Mouse (Mus musculus) limb, embryonic 10.5 days (tissue): ENCODE results near the gene Dpep3. TPM values are rescaled to one million over a fixed set of nuclear protein-coding genes. Genes with fewer than 3 reads are reported as not detected.
"Not testable (repeated sequence)": the region's sequence is repeated elsewhere in the genome, so short reads cannot be mapped to it uniquely, and the experiment has no call there.

ENCODE experiments used
- DNase-seq: peaks from one replicate; pipeline ENCODE4 v3.0.0-alpha.2; 2017; ENCODE audit warnings: low spot score
- H3K27ac ChIP-seq: fragments of 300-500 bp; sonication (generic); 2 replicates; pipeline ENCODE4 v1.5.1; 2016; ENCODE audit warnings: mild to moderate bottlenecking
- H3K27me3 ChIP-seq: fragments of 300-500 bp; sonication (generic); 2 replicates; pipeline ENCODE4 v1.6.1; 2016; ENCODE audit warnings: low read depth, mild to moderate bottlenecking; ENCODE audit not compliant: poor library complexity, severe bottlenecking
- H3K36me3 ChIP-seq: fragments of 300-500 bp; sonication (generic); 2 replicates; pipeline ENCODE4 v1.6.1; 2016; ENCODE audit warnings: mild to moderate bottlenecking, moderate library complexity
- H3K4me1 ChIP-seq: fragments of 300-500 bp; sonication (generic); 2 replicates; pipeline ENCODE4 v1.6.1; 2016
- H3K4me3 ChIP-seq: fragments of 300-500 bp; sonication (generic); 2 replicates; pipeline ENCODE4 v1.5.1; 2016; ENCODE audit warnings: mild to moderate bottlenecking, moderate library complexity
- H3K9me3 ChIP-seq: fragments of 300-500 bp; sonication (generic); replicated peaks from 2 replicates; pipeline ENCODE4 v1.6.1; 2016; ENCODE audit warnings: mild to moderate bottlenecking
- WGBS: fragments of 180-500 bp; shearing (Covaris S2); methylation state at CpG from one replicate; pipeline ENCODE4 v1.1.7; 2016; 5-methylcytosine and 5-hydroxymethylcytosine counted together
- polyA plus RNA-seq: library from polyadenylated mRNA; unstranded; fragments of >200 nt; fragmentation: Nextera tagmentation; extraction: Ambion mirVana; gene quantifications from 2 replicates; pipeline ENCODE4 v1.2.1, GENCODE M21; 2016

Gene Dpep3
- not detected in 2 replicates for polyA plus RNA-seq

DNA sequence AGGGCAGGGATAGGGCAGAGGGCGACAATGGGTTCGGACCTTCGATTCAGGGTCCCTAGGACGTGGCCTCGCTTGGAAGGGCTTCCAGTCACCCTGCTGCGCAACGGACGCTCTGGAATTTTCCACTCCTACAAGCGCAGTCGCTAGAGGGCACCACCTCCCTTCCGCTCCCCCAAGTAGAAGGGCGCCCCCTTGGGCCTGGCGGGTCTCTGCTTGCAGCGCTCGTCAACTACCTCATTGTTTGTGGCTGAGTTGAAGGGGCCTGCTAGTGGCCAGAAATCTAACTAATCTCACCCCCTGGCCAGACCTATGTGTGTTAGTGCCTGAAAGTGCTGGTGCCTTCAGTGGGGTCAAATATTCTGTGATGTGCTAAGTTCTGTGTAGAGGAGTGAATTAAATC, at the start of gene Dpep3:
Gene Dpep3 (minus strand): TSS at position 105 of the 400 bp plus-strand sequence.
- Histone ChIP-seq H3K9me3 (no peaks in the 10 kb centered on the region; the same call in 1 of the 2 replicates), H3K27me3 (no peaks in the 10 kb centered on the region), H3K4me3 (no peak within 1 kb of the TSS), H3K4me1 (no peaks in the 10 kb centered on the region), H3K36me3 (no peaks in the 10 kb centered on the region), H3K27ac (no peak within 1 kb of the TSS)
- WGBS: 91% methylated on average over 15 of the region's 15 CpGs
- no peak for DNase-seq

DNA sequence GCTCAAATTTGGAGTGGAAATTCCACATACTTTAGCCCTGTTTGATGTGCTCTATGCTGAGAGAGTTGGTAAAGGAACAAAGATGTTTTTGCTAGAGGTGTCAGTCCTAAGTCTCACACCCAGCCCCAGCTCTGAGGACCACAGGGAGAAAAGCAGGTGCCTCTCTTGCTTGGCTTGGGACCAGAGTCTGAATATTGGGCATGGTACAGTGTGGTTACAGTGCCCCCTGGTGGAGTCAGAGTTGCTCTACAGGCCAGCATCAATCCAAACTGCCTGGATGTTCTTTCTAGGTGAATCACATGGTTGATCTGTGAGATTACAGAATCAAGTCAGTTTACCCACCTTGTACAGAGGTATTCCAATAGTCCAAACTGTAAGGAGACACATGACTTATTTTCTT, 43.3 kb upstream of the Dpep3 start:
- H3K4me3 ChIP-seq: no peak overlapping the region
- H3K9me3 ChIP-seq: no peaks in the 10 kb centered on the region
- H3K4me1 ChIP-seq: no peaks in the 10 kb centered on the region
- peaks cover 47% of the 10 kb centered on the region for H3K36me3 ChIP-seq
- H3K27ac ChIP-seq: no peak overlapping the region
- peak; percentile 81 for DNase-seq
- no peaks in the 10 kb centered on the region for H3K27me3 ChIP-seq

DNA sequence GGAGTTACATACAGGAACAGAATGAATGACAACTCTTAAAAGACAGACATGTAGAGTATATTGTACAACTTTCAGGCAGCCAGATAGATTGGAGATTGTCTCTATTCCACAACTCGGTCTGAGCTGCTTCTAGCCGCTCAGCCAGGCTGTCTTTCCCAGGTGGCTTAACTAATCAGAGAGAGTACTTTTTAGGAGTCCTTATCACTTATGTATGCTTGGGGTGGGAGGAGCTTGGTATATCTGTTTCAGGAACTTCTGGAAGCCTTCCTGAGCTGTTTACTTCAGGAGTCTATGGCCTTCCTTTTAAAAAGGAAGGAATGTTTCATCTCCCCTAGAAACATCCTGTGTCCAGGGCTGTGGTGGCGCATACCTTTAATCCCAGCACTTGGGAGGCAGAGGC, 38.8 kb upstream of the Dpep3 start:
- 91% methylated on average over 3 of the region's 3 CpGs for WGBS
- Histone ChIP-seq H3K27me3 (no peaks in the 10 kb centered on the region), H3K4me3 (no peak overlapping the region), H3K36me3 (peaks cover 43% of the 10 kb centered on the region), H3K27ac (no peak overlapping the region), H3K9me3 (no peaks in the 10 kb centered on the region), H3K4me1 (no peaks in the 10 kb centered on the region)
- DNase-seq: no peak

DNA sequence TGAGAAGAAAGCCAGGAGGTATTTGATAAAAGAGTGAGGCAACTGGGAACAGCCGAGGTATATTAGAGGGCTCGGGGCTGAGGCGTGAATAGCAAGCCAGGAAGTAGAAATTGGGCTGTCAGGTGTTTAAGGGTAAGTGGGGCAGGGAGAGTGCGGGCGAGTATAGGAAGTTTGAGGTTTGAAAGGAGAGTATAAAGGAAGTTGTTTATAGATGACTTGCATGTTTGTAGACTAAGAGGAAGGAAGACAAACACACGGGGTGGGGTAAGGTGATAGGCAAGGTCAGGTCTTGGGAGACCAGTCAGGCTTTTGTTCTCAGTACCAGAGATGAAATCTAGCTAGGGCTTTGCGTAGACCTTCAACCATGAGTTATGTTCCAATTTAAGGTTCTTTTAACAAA, 37.9 kb upstream of the Dpep3 start:
- H3K4me1 ChIP-seq: no peaks in the 10 kb centered on the region
- H3K9me3 ChIP-seq: no peaks in the 10 kb centered on the region
- no peak for DNase-seq
- WGBS: 93% methylated on average over 7 of the region's 7 CpGs
- H3K36me3 ChIP-seq: peaks cover 42% of the 10 kb centered on the region
- H3K27ac ChIP-seq: no peak overlapping the region
- no peaks in the 10 kb centered on the region for H3K27me3 ChIP-seq
- no peak overlapping the region for H3K4me3 ChIP-seq

DNA sequence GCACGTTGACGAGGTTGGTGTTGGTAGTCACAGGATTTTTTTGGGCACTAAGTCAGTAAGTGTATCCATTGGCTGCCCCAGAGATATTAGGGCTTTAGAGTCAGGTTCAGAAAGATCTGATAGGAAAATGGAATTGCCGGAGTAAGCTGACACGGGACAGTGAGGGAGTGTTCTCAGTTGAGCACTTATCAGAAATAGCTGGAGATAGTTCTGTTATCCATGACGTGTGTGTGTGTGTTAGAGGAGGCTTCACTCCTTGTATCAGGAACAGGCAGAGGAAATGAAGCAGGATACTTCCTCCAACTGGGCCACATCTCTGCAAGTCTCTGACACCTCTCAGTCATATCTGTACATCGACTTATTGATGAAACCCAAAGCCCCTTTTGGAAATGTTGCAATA, 37.1 kb upstream of the Dpep3 start:
- DNase-seq: no peak
- peaks cover 37% of the 10 kb centered on the region for H3K36me3 ChIP-seq
- 92% methylated on average over 6 of the region's 6 CpGs for whole genome bisulfite sequencing

GRCm38 (mm10) chr8:106012203-106012602, 33.0 kb upstream of the Dpep3 start:
- H3K9me3 ChIP-seq, DNase-seq, H3K27me3 ChIP-seq, H3K27ac ChIP-seq: not testable (repeated sequence)
- H3K4me1 ChIP-seq: peaks cover 21% of the 10 kb centered on the region
- WGBS: 85% methylated on average over 8 of the region's 8 CpGs
- peak overlapping the region; percentile 84 for H3K4me3 ChIP-seq
- peaks cover 33% of the 10 kb centered on the region for H3K36me3 ChIP-seq

More for the DNA sequence above, 37.1 kb upstream of the Dpep3 start:
- no peak overlapping the region for H3K27ac ChIP-seq
- H3K4me3 ChIP-seq: no peak overlapping the region
- H3K4me1 ChIP-seq: peaks cover 7% of the 10 kb centered on the region; the same call in 1 of the 2 replicates
- no peaks in the 10 kb centered on the region for H3K9me3 ChIP-seq
- H3K27me3 ChIP-seq: no peaks in the 10 kb centered on the region

GRCm38 (mm10) chr8:106011643-106011986, 32.4 kb upstream of the Dpep3 start, which contains the start of gene Ddx28:
TSS of gene Ddx28 (minus strand) at chr8:106011882.
- peaks cover 21% of the 10 kb centered on the region for H3K4me1 ChIP-seq
- H3K4me3 ChIP-seq: peak within 1 kb of the TSS; percentile 84
- no peaks in the 10 kb centered on the region for H3K27me3 ChIP-seq
- WGBS: 3% methylated on average over 6 of the region's 6 CpGs
- no peaks in the 10 kb centered on the region for H3K9me3 ChIP-seq
- peaks cover 28% of the 10 kb centered on the region for H3K36me3 ChIP-seq
- peak within 1 kb of the TSS; percentile 89 for H3K27ac ChIP-seq
- no peak for DNase-seq

GRCm38 (mm10) chr8:106010748-106011642, 31.8 kb upstream of the Dpep3 start:
- peak; percentile 97 for DNase-seq
- Histone ChIP-seq H3K27me3 (no peaks in the 10 kb centered on the region), H3K4me1 (peaks cover 21% of the 10 kb centered on the region), H3K27ac (peak overlapping the region; percentile 89), H3K36me3 (peaks cover 23% of the 10 kb centered on the region), H3K9me3 (no peaks in the 10 kb centered on the region), H3K4me3 (peak overlapping the region; percentile 84)
- WGBS: 1% methylated on average over 74 of the region's 74 CpGs

DNA sequence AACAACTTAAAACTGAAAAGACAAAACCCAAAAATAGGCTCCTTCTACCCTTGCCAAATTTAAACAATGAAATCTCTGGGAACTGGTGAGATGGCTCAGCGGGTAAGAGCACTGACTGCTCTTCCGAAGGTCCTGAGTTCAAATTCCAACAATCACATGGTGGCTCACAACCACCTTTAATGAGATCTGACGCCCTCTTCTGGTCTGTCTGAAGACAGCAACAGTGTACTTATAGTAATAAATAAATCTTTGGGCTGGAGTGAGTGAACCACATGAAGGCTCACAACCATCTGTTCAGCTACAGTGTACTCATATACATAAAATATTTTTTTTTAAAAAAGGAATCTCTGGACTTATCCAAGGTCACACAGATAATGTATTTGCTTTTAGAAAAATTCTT, 28.7 kb upstream of the Dpep3 start:
- peaks cover 18% of the 10 kb centered on the region for H3K36me3 ChIP-seq
- peaks cover 21% of the 10 kb centered on the region for H3K4me1 ChIP-seq
- WGBS: 70% methylated on average over 3 of the region's 3 CpGs

GRCm38 (mm10) chr8:106007135-106007534, 27.9 kb upstream of the Dpep3 start:
- Histone ChIP-seq H3K9me3 (no peaks in the 10 kb centered on the region), H3K4me3 (no peak overlapping the region), H3K27me3 (no peaks in the 10 kb centered on the region), H3K27ac (no peak overlapping the region), H3K4me1 (peaks cover 21% of the 10 kb centered on the region), H3K36me3 (peaks cover 18% of the 10 kb centered on the region)
- no peak for DNase-seq
- 82% methylated on average over 3 of the region's 3 CpGs for WGBS

More for the DNA sequence above, 28.7 kb upstream of the Dpep3 start:
- H3K27ac ChIP-seq, H3K9me3 ChIP-seq, H3K27me3 ChIP-seq, H3K4me3 ChIP-seq, DNase-seq: not testable (repeated sequence)

- H3K36me3 ChIP-seq: peaks cover 18% of the 10 kb centered on the region
- H3K4me1 ChIP-seq: peaks cover 15% of the 10 kb centered on the region
- H3K9me3 ChIP-seq: no peaks in the 10 kb centered on the region
- H3K27ac ChIP-seq: no peak overlapping the region
- no peaks in the 10 kb centered on the region for H3K27me3 ChIP-seq
- no peak overlapping the region for H3K4me3 ChIP-seq
- DNase-seq: no peak
- 90% methylated on average over 4 of the region's 4 CpGs for WGBS
Observed at GRCm38 (mm10) chr8:106006413-106006812, 27.2 kb upstream of the Dpep3 start.

- no peak for DNase-seq
- Histone ChIP-seq H3K9me3 (no peaks in the 10 kb centered on the region), H3K4me1 (peaks cover 11% of the 10 kb centered on the region), H3K4me3 (no peak within 1 kb of the TSS), H3K27ac (no peak within 1 kb of the TSS), H3K36me3 (peaks cover 18% of the 10 kb centered on the region), H3K27me3 (no peaks in the 10 kb centered on the region)
- WGBS: 87% methylated on average over 4 of the region's 4 CpGs
Observed at GRCm38 (mm10) chr8:106005875-106006274, 26.6 kb upstream of the Dpep3 start, which contains the start of gene Dpep2nb. TSS of gene Dpep2nb (minus strand) at chr8:106005975.

DNA sequence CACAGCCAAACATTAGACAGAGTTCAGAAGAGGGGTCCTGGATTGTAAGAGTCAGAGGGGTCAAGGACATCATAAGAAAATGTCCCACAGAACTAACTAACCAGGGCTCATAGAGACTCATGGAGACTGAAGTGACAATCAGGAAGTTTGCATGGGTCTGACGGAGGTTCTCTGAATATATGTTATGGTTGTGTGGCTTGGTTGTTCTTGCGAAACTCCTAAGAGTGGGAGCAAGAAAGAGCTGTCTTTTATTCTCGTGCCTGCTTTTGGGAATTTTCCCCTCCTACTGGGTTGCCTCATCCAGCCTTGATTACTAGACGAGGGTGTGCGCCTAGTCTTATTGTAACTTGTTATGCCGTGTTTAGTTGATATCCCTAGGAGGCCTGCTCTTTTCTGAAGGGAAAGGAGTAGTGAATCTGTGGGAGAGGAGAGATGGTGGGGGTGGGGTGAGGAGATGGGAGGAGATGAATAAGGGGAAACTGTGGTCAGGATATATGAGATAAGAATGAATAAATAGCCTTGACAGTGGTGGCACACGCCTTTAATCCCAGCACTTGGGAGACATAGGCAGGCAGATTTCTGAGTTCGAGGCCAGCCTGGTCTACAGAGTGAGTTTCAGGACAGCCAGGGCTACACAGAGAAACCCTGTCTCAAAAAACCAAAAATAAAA, 25.4 kb upstream of the Dpep3 start:
- Histone ChIP-seq H3K9me3 (no peaks in the 10 kb centered on the region), H3K36me3 (peaks cover 12% of the 10 kb centered on the region), H3K27me3 (no peaks in the 10 kb centered on the region), H3K4me3 (no peak overlapping the region), H3K4me1 (no peaks in the 10 kb centered on the region), H3K27ac (no peak overlapping the region)
- no peak for DNase-seq
- WGBS: 87% methylated on average over 8 of the region's 8 CpGs
